Mouse (Mus musculus): ENCODE results near the gene Galk1. TPM values are rescaled to one million over a fixed set of nuclear protein-coding genes. Genes with fewer than 3 reads are reported as not detected.

The Galk1 gene
- polyA plus RNA-seq, 1 experiment = 238 TPM

- Histone ChIP-seq H3K4me3 (replicated peaks) (no peak overlapping the region), H3K36me3 (replicated peaks; ENCODE audit: low read length) (peaks cover 17% of the 10 kb centered on the region), H3K4me1 (peaks cover 64% of the 10 kb centered on the region), H3K27me3 (replicated peaks) (no peaks in the 10 kb centered on the region), H3K9me3 (no peaks in the 10 kb centered on the region)
- no peak for TF ChIP-seq FLI1 (IDR thresholded peaks at IDR 0.05; ENCODE audit: low read length)
- TF ChIP-seq GATA1 (IDR thresholded peaks at IDR 0.05; ENCODE audit: borderline replicate concordance, low read length) = no peak
Measured at GRCm38 (mm10) chr11:116014821-116015220, 2.3 kb upstream of the Galk1 start.

GRCm38 (mm10) chr11:116011529-116012261 lies 824 bp downstream of the Galk1 start:
- Histone ChIP-seq H3K4me3 (replicated peaks) (peak overlapping the region; percentile 98), H3K9me3 (no peaks in the 10 kb centered on the region), H3K4me1 (peaks cover 85% of the 10 kb centered on the region), H3K36me3 (replicated peaks; ENCODE audit: low read length) (peaks cover 48% of the 10 kb centered on the region), H3K27me3 (replicated peaks) (no peaks in the 10 kb centered on the region)
- TF ChIP-seq FLI1 (IDR thresholded peaks at IDR 0.05; ENCODE audit: low read length) (no peak), GATA1 (IDR thresholded peaks at IDR 0.05; ENCODE audit: borderline replicate concordance, low read length) (no peak)

- H3K9me3 ChIP-seq = no peaks in the 10 kb centered on the region
- no peaks in the 10 kb centered on the region for H3K27me3 ChIP-seq (replicated peaks)
- peaks cover 89% of the 10 kb centered on the region for H3K4me1 ChIP-seq
- H3K4me3 ChIP-seq (replicated peaks) = peak overlapping the region; percentile 10
- peaks cover 56% of the 10 kb centered on the region for H3K36me3 ChIP-seq (replicated peaks; ENCODE audit: low read length)
- TF ChIP-seq FLI1 (IDR thresholded peaks at IDR 0.05; ENCODE audit: low read length) (no peak), GATA1 (IDR thresholded peaks at IDR 0.05; ENCODE audit: borderline replicate concordance, low read length) (no peak)
Measured at GRCm38 (mm10) chr11:116010948-116011347, 1.6 kb downstream of the Galk1 start.

GRCm38 (mm10) chr11:116010146-116010545 lies 2.4 kb downstream of the Galk1 start:
- TF ChIP-seq FLI1 (IDR thresholded peaks at IDR 0.05; ENCODE audit: low read length) = no peak
- TF ChIP-seq GATA1 (IDR thresholded peaks at IDR 0.05; ENCODE audit: borderline replicate concordance, low read length) = no peak
- H3K4me3 ChIP-seq (replicated peaks) = peak overlapping the region; percentile 18
- H3K9me3 ChIP-seq = no peaks in the 10 kb centered on the region
- no peaks in the 10 kb centered on the region for H3K27me3 ChIP-seq (replicated peaks)
- H3K4me1 ChIP-seq = peaks cover 95% of the 10 kb centered on the region
- H3K36me3 ChIP-seq (replicated peaks; ENCODE audit: low read length) = peaks cover 59% of the 10 kb centered on the region

GRCm38 (mm10) chr11:116009661-116010060 lies 2.9 kb downstream of the Galk1 start:
- H3K4me1 ChIP-seq = peaks cover 95% of the 10 kb centered on the region
- peaks cover 59% of the 10 kb centered on the region for H3K36me3 ChIP-seq (replicated peaks; ENCODE audit: low read length)
- H3K27me3 ChIP-seq (replicated peaks) = no peaks in the 10 kb centered on the region
- no peaks in the 10 kb centered on the region for H3K9me3 ChIP-seq
- no peak for TF ChIP-seq FLI1 (IDR thresholded peaks at IDR 0.05; ENCODE audit: low read length)
- no peak for TF ChIP-seq GATA1 (IDR thresholded peaks at IDR 0.05; ENCODE audit: borderline replicate concordance, low read length)
- H3K4me3 ChIP-seq (replicated peaks) = no peak overlapping the region

GRCm38 (mm10) chr11:116008832-116009375 lies 3.6 kb downstream of the Galk1 start:
- no peaks in the 10 kb centered on the region for H3K9me3 ChIP-seq
- H3K4me3 ChIP-seq (replicated peaks) = no peak overlapping the region
- TF ChIP-seq GATA1 (IDR thresholded peaks at IDR 0.05; ENCODE audit: borderline replicate concordance, low read length) = no peak
- no peak for TF ChIP-seq FLI1 (IDR thresholded peaks at IDR 0.05; ENCODE audit: low read length)
- H3K27me3 ChIP-seq (replicated peaks) = no peaks in the 10 kb centered on the region
- peaks cover 96% of the 10 kb centered on the region for H3K4me1 ChIP-seq
- peaks cover 59% of the 10 kb centered on the region for H3K36me3 ChIP-seq (replicated peaks; ENCODE audit: low read length)

GRCm38 (mm10) chr11:116008411-116008810 lies 4.1 kb downstream of the Galk1 start:
- Histone ChIP-seq H3K4me3 (replicated peaks) (no peak overlapping the region), H3K4me1 (peaks cover 100% of the 10 kb centered on the region), H3K27me3 (replicated peaks) (no peaks in the 10 kb centered on the region), H3K9me3 (no peaks in the 10 kb centered on the region), H3K36me3 (replicated peaks; ENCODE audit: low read length) (peaks cover 59% of the 10 kb centered on the region)
- TF ChIP-seq GATA1 (IDR thresholded peaks at IDR 0.05; ENCODE audit: borderline replicate concordance, low read length) (no peak), FLI1 (IDR thresholded peaks at IDR 0.05; ENCODE audit: low read length) (no peak)

GRCm38 (mm10) chr11:116007095-116007850 lies 5.2 kb downstream of the Galk1 start:
- TF ChIP-seq GATA1 (IDR thresholded peaks at IDR 0.05; ENCODE audit: borderline replicate concordance, low read length) (no peak), FLI1 (IDR thresholded peaks at IDR 0.05; ENCODE audit: low read length) (no peak)
- H3K27me3 ChIP-seq (replicated peaks) = no peaks in the 10 kb centered on the region
- H3K4me3 ChIP-seq (replicated peaks) = no peak overlapping the region
- H3K36me3 ChIP-seq (replicated peaks; ENCODE audit: low read length) = peaks cover 63% of the 10 kb centered on the region
- H3K9me3 ChIP-seq = peaks cover 5% of the 10 kb centered on the region
- H3K4me1 ChIP-seq = peaks cover 100% of the 10 kb centered on the region

- Histone ChIP-seq H3K4me3 (replicated peaks) (peak overlapping the region; percentile 92), H3K36me3 (replicated peaks; ENCODE audit: low read length) (peaks cover 56% of the 10 kb centered on the region), H3K9me3 (peaks cover 5% of the 10 kb centered on the region), H3K27me3 (replicated peaks) (no peaks in the 10 kb centered on the region), H3K4me1 (peaks cover 93% of the 10 kb centered on the region)
- TF ChIP-seq FLI1 (IDR thresholded peaks at IDR 0.05; ENCODE audit: low read length) (no peak), GATA1 (IDR thresholded peaks at IDR 0.05; ENCODE audit: borderline replicate concordance, low read length) (no peak)
Measured at GRCm38 (mm10) chr11:116005701-116006419, 6.7 kb downstream of the Galk1 start.
